Mouse (Mus musculus) liver, postnatal 0 days (tissue): ENCODE measurements around the gene Tlcd2.

Source experiments
- CTCF ChIP-seq: sonication (generic); IDR thresholded peaks from 2 replicates; pipeline ENCODE4 v1.5.1; 2016; ENCODE audit warnings: antibody characterized with exemption, low read depth
- EP300 ChIP-seq: IDR thresholded peaks from 2 replicates; pipeline ENCODE4 v1.6.1; 2016; ENCODE audit warnings: antibody characterized with exemption, low read depth, mild to moderate bottlenecking

DNA sequence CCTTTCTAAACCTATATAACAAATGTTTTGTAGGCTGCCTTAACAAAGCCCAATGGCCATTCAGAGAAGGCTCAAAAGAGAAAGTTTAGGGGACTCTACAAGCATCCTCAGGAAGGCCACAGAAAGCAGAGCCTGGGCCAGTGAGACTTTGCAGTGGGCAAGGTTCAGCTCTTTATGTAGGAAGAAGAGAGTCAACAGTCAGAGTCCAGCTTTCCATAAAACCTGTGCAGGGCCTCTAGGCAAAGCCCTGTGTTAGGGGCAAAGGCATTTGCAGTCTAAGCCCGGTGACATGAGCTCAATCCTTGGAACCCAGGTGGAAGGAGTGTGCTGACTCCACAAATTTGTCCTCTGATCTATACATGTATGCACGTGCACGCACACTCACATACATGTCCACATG is 37.1 kb upstream of the Tlcd2 start:
- TF ChIP-seq CTCF, result no peak
- no peak for TF ChIP-seq EP300
